Mouse (Mus musculus): Measurements from ENCODE around the gene Slc22a13.

- TF ChIP-seq CTCF (IDR thresholded peaks at IDR 0.05; ENCODE audit: insufficient read depth, low read depth, low read length) (no peak), POLR2A (IDR thresholded peaks at IDR 0.05; ENCODE audit: insufficient read depth, low read depth, low read length) (no peak)
Observed at GRCm38 (mm10) chr9:119230829-119231228, 21.9 kb upstream of the Slc22a13 start.

Data from olfactory bulb, adult 2 months (tissue).